Mouse (Mus musculus): Measurements from ENCODE around the gene Ptrhd1.
A peak's percentile ranks its signal among the peaks of the same experiment; 100 is the strongest.

Gene Ptrhd1

GRCm38 (mm10) chr12:4243805-4244204 lies 10.0 kb downstream of the Ptrhd1 start:
- no peak for DNase-seq (ENCODE audit: low read depth, low spot score)

GRCm38 (mm10) chr12:4245742-4246141 lies 11.9 kb downstream of the Ptrhd1 start:
- no peak for DNase-seq (ENCODE audit: low read depth, low spot score)

GRCm38 (mm10) chr12:4249786-4250185 lies 16.0 kb downstream of the Ptrhd1 start:
- DNase-seq (ENCODE audit: low read depth, low spot score): peak; percentile 75

GRCm38 (mm10) chr12:4252742-4253655 lies 19.2 kb downstream of the Ptrhd1 start:
- peak; percentile 52 for DNase-seq (ENCODE audit: low read depth, low spot score)

GRCm38 (mm10) chr12:4267765-4268164 lies 33.9 kb downstream of the Ptrhd1 start:
- no peak for DNase-seq (ENCODE audit: low read depth, low spot score)

- peak; percentile 66 for DNase-seq (ENCODE audit: low read depth, low spot score)
Observed at GRCm38 (mm10) chr12:4271078-4271477, 37.3 kb downstream of the Ptrhd1 start.

GRCm38 (mm10) chr12:4278978-4279755 lies 45.3 kb downstream of the Ptrhd1 start:
- DNase-seq (ENCODE audit: low read depth, low spot score): no peak

GRCm38 (mm10) chr12:4279878-4280277 lies 46.1 kb downstream of the Ptrhd1 start:
- no peak for DNase-seq (ENCODE audit: low read depth, low spot score)

- DNase-seq (ENCODE audit: low read depth, low spot score): no peak
Observed at GRCm38 (mm10) chr12:4285186-4285585, 51.4 kb downstream of the Ptrhd1 start.

Data from brain, adult 2 months (tissue).